Mouse (Mus musculus): ENCODE data around the gene Ptpn11.

- TF ChIP-seq CTCF (IDR thresholded peaks at IDR 0.05; ENCODE audit: borderline replicate concordance, insufficient read depth, low read length) (peak; percentile 88), POLR2A (IDR thresholded peaks at IDR 0.05; ENCODE audit: low read depth, low read length) (no peak)
These were observed 24.4 kb upstream of the Ptpn11 start for GRCm38 (mm10) chr5:121215380-121216125.

Data from embryonic fibroblast, embryonic 13.5 days (primary cell).